Mouse (Mus musculus): ENCODE data around the gene Ern2.

DNA sequence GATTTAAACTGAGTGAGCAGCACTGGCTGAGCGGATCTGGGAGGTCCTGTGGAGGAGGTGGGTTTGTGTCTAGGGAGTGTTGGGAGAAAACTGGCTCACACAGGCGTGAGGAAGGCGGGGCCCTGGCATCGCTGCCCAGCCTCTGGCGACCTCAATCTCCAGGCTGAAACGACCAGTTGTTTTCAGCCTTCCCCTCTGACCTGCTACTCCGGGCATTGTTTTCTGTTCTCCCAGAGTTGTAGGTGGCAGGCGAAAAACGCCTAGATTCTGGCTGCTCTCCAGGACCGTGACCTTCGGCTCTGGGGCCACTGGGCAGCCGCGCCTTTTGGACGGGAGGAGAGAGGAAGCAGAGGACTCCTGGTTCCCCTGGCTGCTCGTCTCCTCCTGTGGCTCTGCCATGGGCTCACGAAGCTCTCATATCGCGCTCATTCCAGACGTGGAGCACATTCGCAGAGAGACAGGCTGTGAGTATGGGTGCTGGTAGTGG is 33.4 kb upstream of the Ern2 start, which contains the start of gene Chp2:
- TF ChIP-seq POLR2A (IDR thresholded peaks at IDR 0.05; ENCODE audit: low read depth, low read length) = no peak
- TF ChIP-seq CTCF (IDR thresholded peaks at IDR 0.05; ENCODE audit: extremely low read depth, insufficient read depth, insufficient read length, insufficient replicate concordance) = no peak
